Mouse (Mus musculus) gastrocnemius, postnatal 4 days (tissue): ENCODE data around the gene Unc13a. TPM values are rescaled to one million over a fixed set of nuclear protein-coding genes. Genes with fewer than 3 reads are reported as not detected.
A peak's percentile ranks its signal among the peaks of the same experiment; 100 is the strongest.

Experiments used
- DNase-seq, 2 experiments: peaks; one replicate each; pipeline ENCODE4 v3.0.0; 2021 to 2022; ENCODE audit warnings: low spot score in 2 of 2, mixed read lengths in 2 of 2
- total RNA-seq, 2 experiments: library from RNA; stranded (reverse); gene quantifications; 2 replicates each; pipeline ENCODE4 v1.2.3; 2021

The Unc13a gene
- total RNA-seq, 2 experiments from 2014 or later = 0.22 to 0.47 TPM

GRCm38 (mm10) chr8:71687616-71688015, 16.1 kb upstream of the Unc13a start:
- DNase-seq = no peak

GRCm38 (mm10) chr8:71686143-71686734, 14.7 kb upstream of the Unc13a start:
- no peak for DNase-seq

- DNase-seq = no peak
Measured at GRCm38 (mm10) chr8:71685573-71685972, 14.0 kb upstream of the Unc13a start.

GRCm38 (mm10) chr8:71684701-71685100, 13.1 kb upstream of the Unc13a start:
- no peak for DNase-seq

- DNase-seq = no peak
Measured at GRCm38 (mm10) chr8:71682832-71683231, 11.3 kb upstream of the Unc13a start.

- DNase-seq = no peak
Measured at GRCm38 (mm10) chr8:71681369-71681915, 9.9 kb upstream of the Unc13a start.

- DNase-seq = no peak
Measured at GRCm38 (mm10) chr8:71680471-71680870, 8.9 kb upstream of the Unc13a start.

GRCm38 (mm10) chr8:71679550-71680168, 8.1 kb upstream of the Unc13a start:
- DNase-seq = no peak

GRCm38 (mm10) chr8:71679116-71679515, 7.6 kb upstream of the Unc13a start:
- DNase-seq = no peak

GRCm38 (mm10) chr8:71678216-71678615, 6.7 kb upstream of the Unc13a start:
- DNase-seq = no peak

GRCm38 (mm10) chr8:71677555-71677954, 6.0 kb upstream of the Unc13a start:
- DNase-seq = no peak

- DNase-seq = no peak
Measured at GRCm38 (mm10) chr8:71676803-71677202, 5.2 kb upstream of the Unc13a start.

GRCm38 (mm10) chr8:71676020-71676741, 4.6 kb upstream of the Unc13a start, which contains the start of gene Jak3:
Jak3 (plus strand) TSS chr8:71676296.
- peak in 1 of 2 experiments; percentile 26 for DNase-seq

- DNase-seq = no peak
Measured at GRCm38 (mm10) chr8:71675456-71676019, 4.0 kb upstream of the Unc13a start.

- no peak for DNase-seq
Measured at GRCm38 (mm10) chr8:71674071-71674470, 2.5 kb upstream of the Unc13a start.

GRCm38 (mm10) chr8:71672168-71672735, 695 bp upstream of the Unc13a start:
- DNase-seq = no peak

- no peak for DNase-seq
Measured at GRCm38 (mm10) chr8:71670621-71671548, 672 bp downstream of the Unc13a start.

- no peak for DNase-seq
Measured at GRCm38 (mm10) chr8:71670198-71670597, 1.4 kb downstream of the Unc13a start.

GRCm38 (mm10) chr8:71668220-71668975, 3.2 kb downstream of the Unc13a start:
- DNase-seq = no peak

GRCm38 (mm10) chr8:71667256-71667655, 4.3 kb downstream of the Unc13a start:
- DNase-seq = no peak
